Mouse (Mus musculus): ENCODE results near the gene Cdc42ep3. TPM values are rescaled to one million over a fixed set of nuclear protein-coding genes. Genes with fewer than 3 reads are reported as not detected.

The Cdc42ep3 gene
- polyA plus RNA-seq, 1 experiment from 2014 or later = 81.3 TPM

GRCm38 (mm10) chr17:79334701-79335100 is 20.2 kb downstream of the Cdc42ep3 start:
- DNase-seq (ENCODE audit: low spot score) (no peak), ATAC-seq (no peak)
- H3K4me2 ChIP-seq (replicated peaks; ENCODE audit: low read depth, low read length) = no peak overlapping the region
- H3K27me3 ChIP-seq (replicated peaks; ENCODE audit: insufficient read depth, low read length) = no peaks in the 10 kb centered on the region
- H3K4me1 ChIP-seq (ENCODE audit: insufficient read depth, low read depth, low read length) = no peaks in the 10 kb centered on the region
- no peak overlapping the region for H3K4me3 ChIP-seq (ENCODE audit: low read depth, low read length)
- WGBS = 82% methylated on average over 11 of the region's 11 CpGs
- no peak overlapping the region for H3K27ac ChIP-seq (ENCODE audit: low read length)
- H3K36me3 ChIP-seq (ENCODE audit: insufficient read depth, low read length) = no peaks in the 10 kb centered on the region; the same call in 1 of the 2 replicates
- TF ChIP-seq CTCF (IDR thresholded peaks at IDR 0.05) (no peak), EP300 (IDR thresholded peaks at IDR 0.05) (no peak)
- H3K9me3 ChIP-seq (ENCODE audit: low read length) = no peaks in the 10 kb centered on the region
- no peak overlapping the region for H3K9ac ChIP-seq (replicated peaks; ENCODE audit: low read depth)

- DNase-seq (ENCODE audit: low spot score) (no peak), ATAC-seq (no peak)
- Histone ChIP-seq H3K4me2 (replicated peaks; ENCODE audit: low read depth, low read length) (no peak overlapping the region), H3K36me3 (ENCODE audit: insufficient read depth, low read length) (no peaks in the 10 kb centered on the region; the same call in 1 of the 2 replicates), H3K9ac (replicated peaks; ENCODE audit: low read depth) (no peak overlapping the region), H3K27me3 (replicated peaks; ENCODE audit: insufficient read depth, low read length) (no peaks in the 10 kb centered on the region), H3K9me3 (ENCODE audit: low read length) (no peaks in the 10 kb centered on the region), H3K4me1 (ENCODE audit: insufficient read depth, low read depth, low read length) (no peaks in the 10 kb centered on the region), H3K27ac (ENCODE audit: low read length) (no peak overlapping the region), H3K4me3 (ENCODE audit: low read depth, low read length) (no peak overlapping the region)
- WGBS = 85% methylated on average over 9 of the region's 9 CpGs
- TF ChIP-seq EP300 (IDR thresholded peaks at IDR 0.05) = no peak
- TF ChIP-seq CTCF (IDR thresholded peaks at IDR 0.05) = no peak
These were observed 21.2 kb downstream of the Cdc42ep3 start for GRCm38 (mm10) chr17:79333650-79334049.

GRCm38 (mm10) chr17:79332864-79333263 is 22.0 kb downstream of the Cdc42ep3 start:
- WGBS = 56% methylated on average over 3 of the region's 3 CpGs
- H3K36me3 ChIP-seq (ENCODE audit: insufficient read depth, low read length) = no peaks in the 10 kb centered on the region
- no peaks in the 10 kb centered on the region for H3K27me3 ChIP-seq (replicated peaks; ENCODE audit: insufficient read depth, low read length)
- H3K9ac ChIP-seq (replicated peaks; ENCODE audit: low read depth) = no peak overlapping the region
- H3K4me2 ChIP-seq (replicated peaks; ENCODE audit: low read depth, low read length) = no peak overlapping the region
- H3K4me1 ChIP-seq (ENCODE audit: insufficient read depth, low read depth, low read length) = no peaks in the 10 kb centered on the region
- no peak overlapping the region for H3K27ac ChIP-seq (ENCODE audit: low read length)
- no peak for TF ChIP-seq CTCF (IDR thresholded peaks at IDR 0.05)
- TF ChIP-seq EP300 (IDR thresholded peaks at IDR 0.05) = no peak
- no peaks in the 10 kb centered on the region for H3K9me3 ChIP-seq (ENCODE audit: low read length)
- peak; percentile 17 for DNase-seq (ENCODE audit: low spot score)
- H3K4me3 ChIP-seq (ENCODE audit: low read depth, low read length) = no peak overlapping the region
- ATAC-seq = no peak

- peak; percentile 52 for ATAC-seq
- 66% methylated on average over 2 of the region's 2 CpGs for WGBS
- no peak overlapping the region for H3K4me3 ChIP-seq (ENCODE audit: low read depth, low read length)
- no peaks in the 10 kb centered on the region for H3K27me3 ChIP-seq (replicated peaks; ENCODE audit: insufficient read depth, low read length)
- H3K9me3 ChIP-seq (ENCODE audit: low read length) = no peaks in the 10 kb centered on the region
- no peak overlapping the region for H3K4me2 ChIP-seq (replicated peaks; ENCODE audit: low read depth, low read length)
- TF ChIP-seq EP300 (IDR thresholded peaks at IDR 0.05) (no peak), CTCF (IDR thresholded peaks at IDR 0.05) (no peak)
- DNase-seq (ENCODE audit: low spot score) = peak; percentile 61
- H3K36me3 ChIP-seq (ENCODE audit: insufficient read depth, low read length) = no peaks in the 10 kb centered on the region
- no peak overlapping the region for H3K9ac ChIP-seq (replicated peaks; ENCODE audit: low read depth)
- H3K4me1 ChIP-seq (ENCODE audit: insufficient read depth, low read depth, low read length) = no peaks in the 10 kb centered on the region
- no peak overlapping the region for H3K27ac ChIP-seq (ENCODE audit: low read length)
These were observed 24.5 kb downstream of the Cdc42ep3 start for GRCm38 (mm10) chr17:79330397-79330796.

GRCm38 (mm10) chr17:79326868-79327376 is 28.0 kb downstream of the Cdc42ep3 start:
- ATAC-seq (no peak), DNase-seq (ENCODE audit: low spot score) (no peak)
- Histone ChIP-seq H3K4me2 (replicated peaks; ENCODE audit: low read depth, low read length) (no peak overlapping the region), H3K27me3 (replicated peaks; ENCODE audit: insufficient read depth, low read length) (no peaks in the 10 kb centered on the region), H3K4me3 (ENCODE audit: low read depth, low read length) (no peak overlapping the region), H3K4me1 (ENCODE audit: insufficient read depth, low read depth, low read length) (no peaks in the 10 kb centered on the region), H3K9me3 (ENCODE audit: low read length) (no peaks in the 10 kb centered on the region), H3K9ac (replicated peaks; ENCODE audit: low read depth) (no peak overlapping the region), H3K27ac (ENCODE audit: low read length) (no peak overlapping the region), H3K36me3 (ENCODE audit: insufficient read depth, low read length) (no peaks in the 10 kb centered on the region)
- 68% methylated on average over 4 of the region's 4 CpGs for WGBS
- no peak for TF ChIP-seq CTCF (IDR thresholded peaks at IDR 0.05)
- TF ChIP-seq EP300 (IDR thresholded peaks at IDR 0.05) = no peak

- TF ChIP-seq CTCF (IDR thresholded peaks at IDR 0.05) (no peak), EP300 (IDR thresholded peaks at IDR 0.05) (no peak)
- Histone ChIP-seq H3K4me2 (replicated peaks; ENCODE audit: low read depth, low read length) (no peak overlapping the region), H3K27ac (ENCODE audit: low read length) (no peak overlapping the region), H3K4me1 (ENCODE audit: insufficient read depth, low read depth, low read length) (no peaks in the 10 kb centered on the region), H3K4me3 (ENCODE audit: low read depth, low read length) (no peak overlapping the region), H3K36me3 (ENCODE audit: insufficient read depth, low read length) (no peaks in the 10 kb centered on the region), H3K9ac (replicated peaks; ENCODE audit: low read depth) (no peak overlapping the region), H3K27me3 (replicated peaks; ENCODE audit: insufficient read depth, low read length) (no peaks in the 10 kb centered on the region), H3K9me3 (ENCODE audit: low read length) (no peaks in the 10 kb centered on the region)
- WGBS = 36% methylated on average over 12 of the region's 12 CpGs
- DNase-seq (ENCODE audit: low spot score) = peak; percentile 29
- no peak for ATAC-seq
These were observed 37.7 kb downstream of the Cdc42ep3 start for GRCm38 (mm10) chr17:79317085-79317751.
